Mouse (Mus musculus) adrenal gland, postnatal 25 days (tissue): Measurements from ENCODE around the gene Klk12. TPM values are rescaled to one million over a fixed set of nuclear protein-coding genes. Genes with fewer than 3 reads are reported as not detected.

Source experiments
- DNase-seq: peaks from one replicate; pipeline ENCODE4 v3.0.0; 2021; ENCODE audit warnings: mixed read lengths
- long read RNA-seq: library from polyadenylated mRNA; stranded (forward); transcript quantifications from one replicate; pipeline ENCODE4 v2.0.0, GENCODE M21; 2021
- total RNA-seq: library from RNA; stranded (reverse); gene quantifications from 2 replicates; pipeline ENCODE4 v1.2.3, GENCODE M21; 2021

Gene Klk12
- total RNA-seq, result not detected in 2 replicates
- long read RNA-seq, result 0 reads

DNA sequence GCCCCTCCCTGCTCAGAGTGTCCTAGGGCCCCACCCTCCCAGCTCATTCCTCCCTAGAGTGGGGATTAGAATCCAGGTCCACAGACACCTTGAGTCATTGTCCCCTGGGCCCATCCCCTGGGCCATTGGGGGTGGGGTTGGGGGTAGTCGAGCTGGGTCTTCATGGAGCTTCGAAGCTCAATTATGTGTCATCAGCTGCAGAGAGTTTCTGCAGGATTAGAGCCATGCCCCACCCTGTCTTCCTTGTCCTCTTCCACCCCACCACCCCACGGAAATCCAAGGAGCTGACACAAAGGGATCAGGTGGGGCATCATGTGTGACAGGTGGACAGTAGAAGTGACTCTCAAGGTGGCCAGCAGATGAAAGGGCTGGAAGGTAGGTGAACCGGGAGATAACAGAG, at the start of gene Klk12:
Klk12 (plus strand) TSS at position 301 of the 400 bp plus-strand sequence.
- DNase-seq, result no peak

DNA sequence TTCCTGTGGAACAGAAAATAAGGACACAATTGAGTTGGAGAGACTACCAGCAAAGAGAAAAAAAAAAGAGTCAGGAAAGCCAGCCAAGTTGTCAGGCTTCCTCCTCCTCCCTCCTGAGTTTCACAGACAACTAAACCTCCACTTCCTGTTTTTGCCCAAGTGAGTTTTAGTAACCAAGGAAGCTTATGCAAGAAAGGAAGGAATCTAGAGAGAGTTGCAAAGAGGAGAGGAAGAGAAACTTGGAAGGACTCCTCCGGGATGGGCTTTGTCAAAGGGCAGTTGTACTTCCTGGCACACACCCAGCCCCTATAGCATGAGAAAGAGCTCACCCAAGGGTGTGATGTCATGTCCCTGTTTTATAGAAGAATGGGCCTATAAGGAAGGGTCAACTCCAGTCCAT, 20.9 kb upstream of the Klk12 start:
- no peak for DNase-seq

DNA sequence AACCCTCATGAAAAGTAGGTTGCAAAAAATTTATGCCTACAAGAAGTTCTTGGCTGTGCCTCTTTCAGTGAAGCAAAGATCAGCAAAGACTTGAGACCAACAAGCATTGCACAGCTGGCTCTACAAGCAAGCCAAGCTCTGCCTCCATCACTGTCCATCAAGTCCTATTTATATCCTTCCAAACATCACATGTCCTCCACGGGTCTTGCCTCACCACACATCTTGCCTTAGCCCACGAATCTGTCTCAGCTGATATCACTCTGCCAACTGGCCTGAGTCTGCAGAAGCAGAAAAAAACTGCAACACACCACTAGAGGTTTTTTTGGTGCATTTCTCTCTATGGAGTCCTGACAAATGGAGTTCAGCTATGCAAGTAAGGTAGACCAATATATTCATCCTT, 15.9 kb upstream of the Klk12 start:
- DNase-seq, result no peak

DNA sequence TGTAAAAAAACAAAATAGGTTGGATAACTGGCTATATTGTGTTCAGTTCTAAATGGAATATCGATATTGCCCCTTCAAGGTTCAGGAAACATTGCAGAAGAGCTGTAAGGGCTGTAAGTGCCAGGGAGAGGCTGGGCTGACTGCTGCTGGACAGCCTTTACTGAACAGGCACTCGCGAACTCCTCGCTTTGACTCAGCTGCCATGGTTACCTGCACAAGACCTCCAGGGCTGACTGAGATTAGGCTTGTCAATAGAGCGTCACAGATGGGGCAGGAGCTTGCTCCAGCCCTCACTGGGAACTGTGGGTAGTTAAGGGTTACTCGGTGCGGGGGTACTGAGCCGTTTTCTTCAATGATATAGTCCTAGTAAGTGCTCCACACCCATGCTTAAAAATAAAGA, 2.2 kb upstream of the Klk12 start:
- DNase-seq, result no peak

DNA sequence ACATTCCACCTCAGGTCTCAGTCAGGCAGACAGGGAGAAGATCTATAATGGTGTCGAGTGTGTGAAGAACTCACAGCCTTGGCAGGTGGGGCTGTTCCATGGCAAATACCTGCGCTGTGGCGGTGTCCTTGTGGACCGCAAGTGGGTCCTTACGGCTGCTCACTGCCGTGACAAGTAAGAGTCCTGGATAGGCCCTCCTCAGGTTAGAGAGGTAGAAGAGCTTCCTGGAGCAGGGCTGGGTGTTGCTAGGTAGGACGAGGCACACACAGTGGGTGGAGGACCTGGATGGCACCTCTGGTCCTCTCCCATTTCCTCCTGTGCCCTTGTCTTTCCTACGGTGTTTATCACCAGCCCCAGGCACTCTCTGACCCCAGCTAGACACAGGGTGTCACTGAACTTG, 939 bp downstream of the Klk12 start:
- DNase-seq, result no peak

DNA sequence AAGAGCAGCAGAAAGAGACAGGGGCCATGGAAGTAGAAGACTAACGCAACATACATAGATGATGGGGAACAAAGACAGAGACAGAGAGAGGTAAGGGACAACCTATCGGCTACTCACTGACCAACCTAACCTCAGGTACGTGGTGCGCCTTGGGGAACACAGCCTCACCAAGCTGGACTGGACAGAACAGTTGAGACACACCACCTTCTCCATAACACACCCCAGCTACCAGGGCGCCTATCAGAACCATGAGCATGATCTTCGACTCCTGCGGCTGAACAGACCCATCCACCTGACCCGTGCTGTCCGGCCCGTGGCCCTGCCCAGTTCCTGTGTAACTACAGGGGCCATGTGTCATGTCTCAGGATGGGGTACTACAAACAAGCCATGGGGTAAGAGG, 2.0 kb downstream of the Klk12 start:
- no peak for DNase-seq

DNA sequence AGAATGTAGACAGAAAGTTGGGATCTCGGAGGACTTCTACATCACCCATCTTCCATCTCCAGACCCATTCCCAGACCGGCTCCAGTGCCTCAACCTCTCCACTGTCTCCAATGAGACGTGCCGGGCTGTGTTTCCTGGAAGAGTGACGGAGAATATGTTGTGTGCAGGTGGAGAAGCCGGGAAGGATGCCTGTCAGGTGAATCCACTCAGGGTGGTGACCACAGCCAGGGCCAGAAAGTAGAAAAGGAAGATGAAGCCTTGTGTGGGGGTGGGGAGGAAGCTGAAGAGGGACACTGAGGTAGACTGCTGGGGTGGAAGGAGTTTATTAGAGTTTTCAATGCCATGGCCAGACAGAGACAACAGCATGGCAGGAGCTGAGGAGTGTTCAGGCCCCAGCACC, 3.2 kb downstream of the Klk12 start:
- no peak for DNase-seq

DNA sequence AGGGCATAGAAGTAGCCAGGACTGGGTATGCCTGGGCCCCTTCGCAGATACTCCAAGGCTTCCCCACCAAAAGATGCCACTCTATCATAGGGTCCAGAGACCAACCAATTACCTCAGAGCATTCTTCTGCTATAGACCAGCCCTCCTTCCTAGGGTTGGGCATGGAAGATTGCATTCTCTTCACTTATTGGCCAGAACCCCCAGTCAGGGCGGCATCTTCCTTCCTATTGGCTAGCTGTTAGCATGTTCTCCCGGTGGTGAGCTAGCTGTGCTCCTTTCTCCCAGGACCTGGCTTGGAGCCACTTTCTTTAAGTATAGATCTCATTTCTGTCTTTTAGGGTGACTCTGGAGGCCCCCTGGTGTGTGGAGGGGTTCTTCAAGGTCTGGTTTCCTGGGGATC, 4.2 kb downstream of the Klk12 start:
- no peak for DNase-seq

DNA sequence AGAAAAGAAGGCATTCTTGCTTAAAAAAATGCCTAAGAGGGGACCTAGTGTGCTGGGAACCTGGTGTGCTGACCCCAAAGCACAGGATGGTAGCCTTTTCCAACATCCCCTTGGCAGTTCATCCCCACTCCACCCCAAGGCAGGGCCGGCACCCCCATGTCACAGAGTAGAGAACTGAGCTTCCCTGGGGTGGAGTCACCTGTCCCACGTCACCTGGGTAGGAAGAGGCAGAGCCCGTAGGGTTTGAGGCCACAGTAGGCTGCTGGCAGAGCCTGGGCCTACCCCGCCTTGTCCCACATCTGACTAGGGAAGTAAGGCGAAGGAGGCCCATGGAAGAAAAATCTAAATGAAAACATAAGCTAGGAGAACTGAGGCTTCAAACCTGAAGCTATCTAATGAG, 5.7 kb downstream of the Klk12 start, which contains the start of gene Klk11:
Klk11 (plus strand) TSS at position 241 of the 400 bp plus-strand sequence.
- no peak for DNase-seq

DNA sequence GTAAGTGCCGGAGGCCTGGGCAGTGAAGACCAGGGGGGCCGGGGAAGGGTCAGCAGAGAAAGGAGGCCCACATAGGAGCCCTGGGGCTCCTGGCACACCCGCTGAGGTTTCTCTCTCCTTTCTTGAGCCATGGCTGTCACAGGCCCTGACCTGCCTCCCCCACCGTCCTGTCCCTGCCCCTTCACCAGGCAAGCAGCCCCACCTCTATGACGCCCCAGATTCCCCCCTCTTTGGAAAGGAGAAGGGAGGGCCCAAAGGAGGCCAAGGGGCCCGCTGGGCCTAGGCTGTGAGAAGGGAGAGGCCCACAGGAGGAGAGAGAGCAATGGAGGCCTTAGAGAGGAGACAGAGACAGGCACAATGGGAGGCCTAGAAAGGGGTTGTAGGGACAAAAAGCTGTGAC, 6.1 kb downstream of the Klk12 start:
- no peak for DNase-seq

DNA sequence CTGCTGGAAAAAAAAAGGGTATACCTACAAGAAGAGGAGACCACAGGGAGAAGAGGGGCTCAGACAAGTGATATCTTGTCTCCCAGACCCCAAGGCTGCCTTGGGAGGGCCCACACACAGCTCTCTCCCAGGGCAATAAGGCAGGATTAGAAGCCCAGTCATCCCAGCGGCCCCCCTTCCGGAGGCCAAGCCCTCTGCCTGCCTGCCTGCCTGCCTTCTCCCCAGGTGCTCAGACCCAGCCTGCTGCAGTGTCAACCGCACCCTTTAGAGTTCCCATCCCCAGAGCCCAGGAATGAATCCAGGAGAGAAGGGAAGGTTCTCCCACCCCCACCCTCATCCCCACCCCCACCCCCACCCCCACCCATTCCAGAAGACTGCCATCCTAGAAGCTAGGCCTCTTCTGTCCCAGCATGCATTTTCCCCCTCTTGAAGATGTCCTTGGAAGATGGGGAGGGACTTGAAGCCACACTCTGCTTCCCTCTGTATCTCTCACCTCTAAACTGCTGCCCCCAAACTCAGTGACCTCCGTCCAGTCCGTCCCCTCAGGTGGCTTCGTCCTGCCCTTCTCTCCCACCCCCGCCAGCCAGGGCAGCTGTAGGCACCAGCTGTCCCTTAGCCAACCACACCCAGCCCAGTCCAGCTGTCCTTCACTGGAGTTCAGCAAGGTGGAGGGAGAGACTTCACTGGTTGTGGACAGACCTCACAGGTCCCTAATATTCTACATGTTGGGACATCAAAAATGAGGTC, 6.8 kb downstream of the Klk12 start:
- DNase-seq, result no peak

DNA sequence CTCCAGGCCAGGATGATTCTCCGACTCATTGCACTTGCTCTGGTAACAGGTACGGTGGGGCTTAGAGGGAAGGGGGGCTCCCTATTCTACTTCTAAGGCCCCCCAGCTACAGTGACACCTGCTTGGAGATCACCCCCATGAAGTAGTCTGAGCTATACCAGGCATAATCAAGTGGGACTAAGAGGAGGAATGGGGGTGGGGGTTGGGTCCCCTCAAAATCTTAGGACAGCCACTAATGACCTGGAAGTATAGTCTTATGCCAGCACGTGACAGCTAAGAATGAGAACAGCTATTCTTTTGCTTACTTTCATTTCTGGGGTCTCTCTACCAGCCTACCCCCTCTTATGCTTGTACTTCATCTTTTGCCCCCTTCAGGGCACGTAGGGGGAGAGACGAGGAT, 7.8 kb downstream of the Klk12 start:
- no peak for DNase-seq

DNA sequence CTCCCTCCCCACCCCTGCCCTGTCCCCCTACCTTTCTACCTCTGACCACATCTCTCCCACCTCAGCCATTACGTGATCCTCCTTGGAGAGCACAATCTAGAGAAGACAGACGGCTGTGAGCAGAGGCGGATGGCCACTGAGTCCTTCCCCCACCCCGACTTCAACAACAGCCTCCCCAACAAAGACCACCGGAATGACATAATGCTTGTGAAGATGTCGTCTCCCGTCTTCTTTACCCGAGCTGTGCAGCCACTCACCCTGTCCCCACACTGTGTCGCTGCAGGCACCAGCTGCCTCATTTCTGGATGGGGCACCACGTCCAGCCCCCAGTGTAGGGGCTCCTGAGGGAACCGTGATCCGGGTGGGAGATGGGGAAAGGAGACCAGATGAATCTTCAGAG, 8.7 kb downstream of the Klk12 start:
- no peak for DNase-seq

DNA sequence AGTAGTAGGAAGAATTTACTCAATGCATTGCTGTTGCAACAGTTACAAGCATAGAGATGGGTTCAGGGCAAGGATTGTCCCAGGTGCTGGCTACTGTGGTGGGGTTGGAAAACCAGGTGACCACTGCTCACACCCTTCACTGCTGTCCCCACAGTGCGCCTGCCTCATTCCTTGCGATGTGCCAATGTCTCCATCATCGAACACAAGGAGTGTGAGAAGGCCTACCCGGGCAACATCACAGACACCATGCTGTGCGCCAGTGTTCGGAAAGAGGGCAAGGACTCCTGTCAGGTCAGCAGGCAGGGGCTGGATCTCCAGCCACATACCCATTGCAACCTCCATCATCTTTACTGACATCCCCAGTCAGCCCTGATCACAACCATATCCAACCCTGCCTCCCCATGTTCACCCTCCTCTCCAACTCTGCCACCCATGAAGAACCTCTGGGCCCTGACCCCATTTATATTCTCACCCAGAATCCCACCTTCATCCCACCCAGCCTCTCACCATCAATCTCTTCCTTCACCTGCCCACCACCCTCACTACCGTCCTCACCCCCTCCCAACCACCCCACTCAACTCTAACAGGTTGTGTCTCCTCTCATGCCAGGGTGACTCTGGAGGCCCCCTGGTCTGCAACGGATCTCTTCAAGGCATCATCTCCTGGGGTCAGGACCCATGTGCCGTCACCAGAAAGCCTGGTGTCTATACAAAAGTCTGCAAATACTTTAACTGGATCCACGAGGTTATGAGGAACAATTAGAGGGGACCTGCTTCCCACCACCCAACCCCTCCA, 9.7 kb downstream of the Klk12 start:
- DNase-seq, result no peak

DNA sequence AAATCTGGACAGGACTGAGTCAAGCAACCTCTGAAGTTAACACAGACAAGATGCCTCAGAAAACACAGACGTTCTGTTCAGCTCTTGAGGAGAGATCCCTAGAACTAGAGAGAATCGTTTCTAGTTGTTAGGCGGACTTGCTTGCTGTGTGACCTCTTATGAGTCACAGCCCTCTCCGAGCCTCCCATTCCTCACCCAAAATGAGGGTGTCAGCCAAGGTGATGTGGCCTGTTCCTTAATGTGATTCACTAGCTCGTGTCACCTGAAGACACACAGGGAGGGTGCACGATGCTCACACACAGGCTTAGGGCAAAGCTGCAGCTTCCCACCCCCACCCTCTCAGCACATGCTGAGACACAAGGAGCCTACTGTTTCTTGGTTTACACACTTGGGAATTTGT, 11.5 kb downstream of the Klk12 start:
- DNase-seq, result no peak

DNA sequence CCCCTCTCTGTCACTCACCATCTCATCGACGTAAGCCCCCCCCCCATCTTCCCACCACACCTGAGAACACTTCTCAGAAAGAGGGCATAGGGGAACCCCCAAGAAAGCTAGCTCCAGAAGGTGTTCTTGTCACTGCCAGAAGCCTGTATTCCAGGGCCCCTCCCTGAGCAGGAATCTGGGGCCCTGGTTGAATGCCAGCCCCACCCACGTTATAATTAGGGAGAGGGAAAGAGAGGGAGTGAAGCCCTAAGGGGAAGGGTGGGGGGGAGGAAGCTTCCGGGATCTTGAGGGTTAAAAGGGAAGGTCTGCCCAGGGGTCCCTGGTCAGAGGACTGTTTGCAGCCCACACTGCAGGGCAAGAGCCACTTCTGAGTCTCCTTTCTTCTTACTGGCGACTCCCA, 12.0 kb downstream of the Klk12 start, which contains the start of gene Klk10:
Klk10 (plus strand) TSS at position 290 of the 400 bp plus-strand sequence.
- no peak for DNase-seq

DNA sequence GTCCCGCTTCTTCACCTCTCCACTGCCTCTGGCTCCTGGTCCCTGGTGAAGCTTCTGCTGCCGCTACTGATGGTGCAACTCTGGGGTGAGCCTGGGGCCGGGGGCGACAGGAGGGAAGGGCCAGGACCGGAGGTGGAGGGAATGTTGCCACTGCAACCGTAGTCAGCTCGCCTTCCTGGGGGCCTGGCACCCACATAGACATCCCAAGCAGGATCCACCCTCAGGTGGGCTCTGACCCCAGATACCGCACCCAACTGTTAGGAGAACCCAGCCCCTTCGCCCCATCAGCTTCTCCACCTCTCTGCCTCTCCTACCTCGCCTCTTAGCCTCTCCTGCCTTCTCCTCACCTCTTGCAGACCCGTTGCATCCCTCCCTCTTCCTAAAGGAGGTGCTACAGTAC, 12.8 kb downstream of the Klk12 start:
- no peak for DNase-seq

DNA sequence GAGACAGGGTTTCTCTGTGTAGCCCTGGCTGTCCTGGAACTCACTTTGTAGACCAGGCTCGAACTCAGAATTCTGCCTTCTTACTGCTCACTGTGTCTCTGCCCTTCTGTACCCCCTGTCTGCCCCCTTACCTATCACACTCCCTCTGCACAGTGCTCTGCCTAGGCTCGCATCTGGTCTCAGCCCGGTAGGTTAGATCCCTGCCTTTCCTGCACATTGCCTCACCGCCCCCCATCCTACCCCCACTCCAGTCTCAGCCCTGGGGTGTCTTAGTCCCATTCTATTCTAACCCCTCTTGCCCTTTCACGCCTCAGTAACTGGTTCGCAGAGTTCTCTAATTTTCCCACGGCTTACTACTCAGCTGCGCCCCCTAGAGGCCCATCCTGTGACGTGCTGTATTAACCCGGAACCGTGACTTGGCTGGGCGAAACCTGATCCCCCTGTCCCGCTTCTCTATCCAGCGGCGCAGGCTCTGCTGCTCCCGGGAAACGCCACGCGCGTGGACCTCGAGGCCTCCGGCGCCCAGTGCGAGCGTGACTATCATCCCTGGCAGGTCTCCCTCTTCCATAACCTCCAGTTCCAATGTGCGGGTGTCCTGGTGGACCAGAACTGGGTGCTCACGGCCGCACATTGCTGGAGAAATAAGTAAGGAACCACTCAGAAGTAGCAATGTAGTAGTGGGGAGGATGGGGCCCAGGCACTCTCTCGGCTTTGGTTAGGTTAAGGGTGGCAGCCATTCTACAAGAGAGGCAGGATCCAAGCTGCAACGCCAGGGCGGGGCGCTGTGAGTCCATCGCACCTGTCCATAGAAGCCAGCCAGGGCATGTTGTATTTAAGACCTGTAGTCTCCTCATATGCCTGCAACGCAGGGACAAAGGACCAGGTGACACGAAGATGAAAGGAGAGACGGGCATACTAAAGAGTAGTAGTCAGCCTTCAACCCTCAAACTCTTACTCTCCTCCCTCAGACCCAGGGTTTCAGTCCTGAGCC, 13.9 kb downstream of the Klk12 start:
- DNase-seq, result peak; percentile 78

DNA sequence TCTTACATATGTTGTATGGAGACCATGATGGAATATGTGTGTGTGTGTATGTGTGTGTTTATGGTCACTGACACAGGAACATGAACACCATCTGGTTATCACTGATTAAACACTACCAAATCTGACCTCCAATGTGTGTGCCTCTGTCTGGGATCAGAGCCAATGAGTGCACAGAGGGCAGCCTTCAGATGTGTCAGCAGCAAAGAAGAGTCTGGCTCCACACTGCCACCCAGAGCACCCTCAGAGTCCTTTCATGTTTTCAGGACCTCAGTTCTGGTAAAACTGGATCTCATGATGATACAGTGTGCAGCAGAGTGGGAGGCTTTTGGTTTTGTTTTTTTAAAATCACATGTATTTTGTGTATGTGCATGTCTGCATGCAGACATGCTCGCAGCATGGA, 16.6 kb downstream of the Klk12 start:
- peak; percentile 37 for DNase-seq

DNA sequence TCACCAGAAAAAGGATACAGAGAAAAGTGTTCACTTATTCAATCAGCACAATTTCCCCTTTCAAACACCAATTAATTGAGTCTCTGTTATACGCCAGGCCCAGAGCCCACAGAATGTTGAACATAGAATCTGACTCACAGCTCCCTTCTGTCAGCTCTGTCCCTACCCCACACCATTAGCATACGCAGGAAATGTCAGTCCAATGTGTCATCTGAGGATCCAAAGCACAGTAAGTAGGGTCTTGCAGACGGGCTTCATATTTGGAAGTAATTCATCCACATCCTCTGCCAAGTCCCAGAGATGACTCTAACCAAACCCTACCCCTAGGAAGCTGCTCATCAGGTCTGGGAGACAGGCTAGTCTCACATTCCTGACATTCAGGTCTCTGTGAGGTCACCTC, 19.4 kb downstream of the Klk12 start:
- no peak for DNase-seq

DNA sequence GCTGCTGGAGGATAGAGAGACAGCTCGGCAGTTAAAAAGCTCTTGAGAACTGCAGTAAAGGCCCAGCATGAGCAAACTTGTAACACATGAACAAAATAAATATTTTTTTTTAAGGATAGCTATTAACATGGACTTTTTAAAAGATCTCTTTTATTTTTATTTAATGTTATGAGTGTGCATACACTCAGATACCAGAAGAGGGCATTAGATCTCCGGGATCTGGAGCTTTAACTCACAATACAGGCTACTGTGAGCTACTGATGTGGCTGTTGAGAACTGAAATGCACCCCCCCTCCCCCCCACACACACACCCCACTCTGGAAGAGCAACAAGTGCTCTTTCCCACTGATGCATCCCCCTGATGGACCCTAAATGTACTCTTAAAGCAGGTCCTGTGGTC, 20.6 kb downstream of the Klk12 start:
- DNase-seq, result no peak

DNA sequence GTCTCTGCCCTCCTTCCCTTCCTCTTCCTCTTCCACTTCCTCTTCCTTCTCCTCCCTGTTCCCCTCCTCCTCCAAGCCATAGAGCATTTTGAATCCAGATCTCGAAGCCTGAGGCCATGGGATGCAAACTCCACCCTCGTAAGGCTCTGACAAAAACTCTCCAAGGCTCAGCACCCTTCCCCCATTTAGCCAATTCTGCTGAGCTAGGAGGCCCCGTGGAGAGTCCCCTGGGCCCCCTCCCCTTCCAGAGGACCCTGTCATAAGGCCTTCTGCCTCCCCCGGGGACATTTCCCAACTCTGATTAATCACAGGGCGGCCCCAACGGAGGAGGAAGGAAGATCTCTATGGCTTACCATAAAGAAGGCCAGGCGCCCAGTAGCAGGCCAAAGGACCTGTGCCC, 22.9 kb downstream of the Klk12 start, which contains the start of gene Klk9:
Klk9 (plus strand) TSS at position 301 of the 400 bp plus-strand sequence.
- DNase-seq, result no peak
